15 mouse cellular contexts compared by ENCODE assay signal in the genomic region with DNA sequence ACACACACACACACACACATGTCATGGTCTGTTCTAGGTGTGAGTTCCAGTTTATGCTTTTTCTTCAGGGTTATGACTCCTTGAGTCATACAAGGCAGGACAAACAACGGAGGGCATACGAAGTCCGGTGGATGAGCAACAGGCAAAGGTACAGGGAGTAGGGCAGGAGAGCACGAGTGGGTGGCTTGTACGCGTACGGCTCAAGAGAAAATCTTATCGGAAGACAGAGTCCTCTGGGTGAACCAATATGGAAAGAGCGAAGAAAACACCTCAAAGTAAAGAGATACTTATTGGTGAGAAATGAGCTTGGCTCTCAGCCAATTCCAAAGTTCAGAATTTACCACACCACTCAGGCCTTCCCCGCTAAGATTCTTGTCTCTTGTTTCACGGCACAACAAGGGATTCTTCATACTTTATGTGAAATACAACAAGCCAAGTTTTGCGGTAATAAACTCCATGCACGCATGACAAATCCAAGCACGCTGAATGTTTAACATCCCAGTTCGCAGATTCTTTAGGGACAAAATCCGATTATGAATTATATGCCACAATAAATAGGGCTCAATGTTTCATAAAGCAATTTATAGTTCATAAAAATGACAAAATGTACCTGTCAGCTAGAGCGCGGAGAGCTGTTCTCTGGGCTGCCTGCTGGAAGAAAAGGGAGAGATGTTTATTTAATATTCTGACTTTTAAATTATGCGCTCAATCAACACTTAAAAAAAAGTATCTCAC.
DNase-seq lines count a peak whose midpoint lies in the region; ATAC-seq and TF ChIP-seq lines count a peak whose summit lies in the region.
"Had no signal": no experiment of that assay in that cellular context is flagged by ENCODE, and none has a peak within 500 bp of the region (broad histone marks: within the 10 kb centered on the region; RNA-seq: fewer than 3 reads in every experiment).

No protein-coding gene starts in this region.

- no peaks in the 10 kb centered on the region; the same call in 1 of the 2 replicates for H3K36me3 ChIP-seq in midbrain, embryonic 14.5 days (ENCODE audit: control insufficient read depth, insufficient read depth, low read length)
- H3K36me3 ChIP-seq in midbrain, postnatal 0 days (ENCODE audit: insufficient read depth, low read length), result no peaks in the 10 kb centered on the region
- H3K36me3 ChIP-seq in limb, embryonic 14.5 days (ENCODE audit: control insufficient read depth, insufficient read depth, low read length), result no peaks in the 10 kb centered on the region
- H3K36me3 ChIP-seq: forebrain, embryonic 12.5 days had no signal

- H3K4me3 ChIP-seq in gastrocnemius, adult 2 months, result peak overlapping the region; percentile 33
- no peak overlapping the region for H3K4me3 ChIP-seq in midbrain, embryonic 14.5 days (replicated peaks; ENCODE audit: low read depth, low read length)
- no peak overlapping the region for H3K4me3 ChIP-seq in midbrain, postnatal 0 days (ENCODE audit: low read depth, low read length)
- H3K4me3 ChIP-seq in limb, embryonic 14.5 days (replicated peaks; ENCODE audit: low read length), result no peak overlapping the region
- H3K4me3 ChIP-seq: forebrain, embryonic 12.5 days had no signal

- H3K9ac ChIP-seq in midbrain, embryonic 14.5 days (replicated peaks; ENCODE audit: low read length), result no peak overlapping the region
- H3K9ac ChIP-seq in midbrain, postnatal 0 days (replicated peaks; ENCODE audit: low read length, poor library complexity, severe bottlenecking), result no peak overlapping the region
- no peak overlapping the region for H3K9ac ChIP-seq in limb, embryonic 14.5 days (ENCODE audit: low read depth, low read length, severe bottlenecking)
- H3K9ac ChIP-seq: forebrain, embryonic 12.5 days; liver, embryonic 14.5 days had no signal

- WGBS in midbrain, embryonic 14.5 days, result 93% methylated on average over 19 of the region's 19 CpGs
- WGBS in midbrain, postnatal 0 days, result 85% methylated on average over 19 of the region's 19 CpGs
- 58% methylated on average over 19 of the region's 19 CpGs for WGBS in limb, embryonic 14.5 days

- no peaks in the 10 kb centered on the region for H3K27me3 ChIP-seq in midbrain, embryonic 14.5 days (ENCODE audit: control insufficient read depth, insufficient read depth, low read length)
- H3K27me3 ChIP-seq in midbrain, postnatal 0 days (ENCODE audit: insufficient read depth, low read length), result no peaks in the 10 kb centered on the region
- H3K27me3 ChIP-seq in limb, embryonic 14.5 days (ENCODE audit: control insufficient read depth, insufficient read depth, low read length), result no peaks in the 10 kb centered on the region
- H3K27me3 ChIP-seq: forebrain, embryonic 12.5 days; Patski had no signal

- H3K9me3 ChIP-seq in midbrain, embryonic 14.5 days (ENCODE audit: control insufficient read depth, low read length), result no peaks in the 10 kb centered on the region
- no peaks in the 10 kb centered on the region for H3K9me3 ChIP-seq in midbrain, postnatal 0 days (ENCODE audit: low read length)
- no peaks in the 10 kb centered on the region for H3K9me3 ChIP-seq in limb, embryonic 14.5 days (ENCODE audit: control insufficient read depth, low read length)
- H3K9me3 ChIP-seq: forebrain, embryonic 12.5 days had no signal

- no peak overlapping the region for H3K4me2 ChIP-seq in midbrain, embryonic 14.5 days (ENCODE audit: low read length)
- H3K4me2 ChIP-seq in midbrain, postnatal 0 days (ENCODE audit: low read depth, low read length, poor library complexity, severe bottlenecking), result no peak overlapping the region
- H3K4me2 ChIP-seq in limb, embryonic 14.5 days (replicated peaks; ENCODE audit: low read depth, low read length, severe bottlenecking), result no peak overlapping the region
- H3K4me2 ChIP-seq: forebrain, embryonic 12.5 days had no signal

- no peak for DNase-seq in gastrocnemius, adult 2 months
- DNase-seq in gastrocnemius, postnatal 25 days, result no peak
- peak; percentile 20 for DNase-seq in kidney, postnatal 14 days
- DNase-seq in kidney, postnatal 25 days, result no peak
- DNase-seq in midbrain, embryonic 14.5 days, result peak; percentile 23
- no peak for DNase-seq in midbrain, postnatal 0 days (ENCODE audit: low spot score)
- peak; percentile 75 for DNase-seq in limb, embryonic 14.5 days (ENCODE audit: low spot score)
- no peak for DNase-seq in heart, adult 18-20 months
- DNase-seq: adrenal gland, adult 8-10 months; right cerebral cortex, postnatal 25 days had no signal

- TF ChIP-seq CTCF in gastrocnemius, adult 2 months (IDR thresholded peaks at IDR 0.05), result no peak
- TF ChIP-seq CTCF in midbrain, postnatal 0 days (IDR thresholded peaks at IDR 0.05), result no peak

- H3K27ac ChIP-seq in gastrocnemius, adult 2 months, result no peak overlapping the region
- no peak overlapping the region for H3K27ac ChIP-seq in midbrain, embryonic 14.5 days (replicated peaks; ENCODE audit: low read depth, low read length)
- H3K27ac ChIP-seq in midbrain, postnatal 0 days (ENCODE audit: low read depth, low read length), result no peak overlapping the region
- H3K27ac ChIP-seq in limb, embryonic 14.5 days (replicated peaks; ENCODE audit: low read depth, low read length), result no peak overlapping the region
- H3K27ac ChIP-seq: forebrain, embryonic 12.5 days; liver, embryonic 14.5 days had no signal

- H3K4me1 ChIP-seq in midbrain, embryonic 14.5 days (ENCODE audit: control insufficient read depth, insufficient read depth, low read length), result peaks cover 5% of the 10 kb centered on the region; the same call in 1 of the 2 replicates
- no peaks in the 10 kb centered on the region for H3K4me1 ChIP-seq in midbrain, postnatal 0 days (ENCODE audit: insufficient read depth, low read length)
- peaks cover 16% of the 10 kb centered on the region for H3K4me1 ChIP-seq in limb, embryonic 14.5 days (ENCODE audit: control insufficient read depth, insufficient read depth, low read length)

- no peak for TF ChIP-seq POLR2A in limb, embryonic 14.5 days (IDR thresholded peaks at IDR 0.05; ENCODE audit: borderline replicate concordance, extremely low read depth, insufficient read depth, insufficient read length)

- no peak for ATAC-seq in midbrain, embryonic 14.5 days (ENCODE audit: low FRiP score, low TSS enrichment)
- no peak for ATAC-seq in midbrain, postnatal 0 days (ENCODE audit: low FRiP score)
- ATAC-seq in limb, embryonic 14.5 days (ENCODE audit: low FRiP score, low read depth), result peak; percentile 74
- ATAC-seq: CD4-positive, CD25-positive, alpha-beta regulatory T cell, adult 4 months; midbrain, embryonic 16.5 days; Patski had no signal

- intact Hi-C loops in gastrocnemius, adult 2 months (cut with DNase I), result no loop called here

Comparison
In these comparisons a context has a peak if more than half of its experiments do, and no peak if none do; other contexts are left out.
1. DNase-seq: peak in kidney, postnatal 14 days (single experiment), midbrain, embryonic 14.5 days (single experiment) and limb, embryonic 14.5 days (single experiment); none in gastrocnemius, adult 2 months (single experiment), gastrocnemius, postnatal 25 days (single experiment), kidney, postnatal 25 days (0 of 2), midbrain, postnatal 0 days (single experiment) and heart, adult 18-20 months (0 of 2).